ENCODE assay signal across 9 mouse cellular contexts in genomic region chr17:71127464-71128110, GRCm38 (mm10). TPM values are rescaled to one million over a fixed set of nuclear protein-coding genes. Genes with fewer than 3 reads are reported as not detected.
DNase-seq lines count a peak whose midpoint lies in the region; ATAC-seq and TF ChIP-seq lines count a peak whose summit lies in the region.
"Had no signal": no experiment of that assay in that cellular context is flagged by ENCODE, and none has a peak within 500 bp of the region (broad histone marks: within the 10 kb centered on the region; RNA-seq: fewer than 3 reads in every experiment).

No protein-coding gene starts in this region.

- H3K27me3 ChIP-seq in kidney, embryonic 16.5 days (ENCODE audit: insufficient read depth, low read length), result no peaks in the 10 kb centered on the region
- no peaks in the 10 kb centered on the region for H3K27me3 ChIP-seq in lung, postnatal 0 days (replicated peaks; ENCODE audit: insufficient read depth, low read length)
- no peaks in the 10 kb centered on the region for H3K27me3 ChIP-seq in cerebellum, adult 2 months (ENCODE audit: control insufficient read depth, insufficient read depth, low read length)

- peaks cover 59% of the 10 kb centered on the region for H3K4me1 ChIP-seq in kidney, embryonic 16.5 days (ENCODE audit: insufficient read depth, low read length)
- H3K4me1 ChIP-seq in lung, postnatal 0 days (ENCODE audit: insufficient read depth, low read depth, low read length), result peaks cover 17% of the 10 kb centered on the region; the same call in 1 of the 2 replicates
- H3K4me1 ChIP-seq in cerebellum, adult 2 months (ENCODE audit: control insufficient read depth, insufficient read depth, low read length), result no peaks in the 10 kb centered on the region; the same call in 1 of the 2 replicates

- no peak overlapping the region for H3K4me2 ChIP-seq in kidney, embryonic 16.5 days (replicated peaks; ENCODE audit: low read depth, low read length)
- H3K4me2 ChIP-seq in lung, postnatal 0 days (replicated peaks; ENCODE audit: low read depth, low read length), result no peak overlapping the region

- no peaks in the 10 kb centered on the region for H3K9me3 ChIP-seq in kidney, embryonic 16.5 days (ENCODE audit: low read length)
- no peaks in the 10 kb centered on the region for H3K9me3 ChIP-seq in lung, postnatal 0 days (ENCODE audit: low read length)

- peak; percentile 93 for TF ChIP-seq EP300 in lung, postnatal 0 days (IDR thresholded peaks at IDR 0.05)

- no peak for TF ChIP-seq CTCF in lung, postnatal 0 days (IDR thresholded peaks at IDR 0.05)
- no peak for TF ChIP-seq CTCF in cerebellum, adult 2 months (IDR thresholded peaks at IDR 0.05; ENCODE audit: borderline replicate concordance, insufficient read depth, low read depth, low read length)

- 56% methylated on average over 7 of the region's 7 CpGs for WGBS in kidney, embryonic 16.5 days
- WGBS in lung, postnatal 0 days, result 27% methylated on average over 7 of the region's 7 CpGs
- 66% methylated on average over 7 of the region's 7 CpGs for WGBS in cerebellum, adult 2 months

- no peak for ATAC-seq in kidney, embryonic 16.5 days (ENCODE audit: low FRiP score, low TSS enrichment)
- ATAC-seq in lung, postnatal 0 days, result peak; percentile 89

- H3K9ac ChIP-seq in kidney, embryonic 16.5 days (replicated peaks; ENCODE audit: low read length), result 0 out of 2 replicates have a peak overlapping the region, but pooled peaks have one; percentile 13
- no peak overlapping the region for H3K9ac ChIP-seq in lung, postnatal 0 days (replicated peaks; ENCODE audit: low read depth)

- no peak overlapping the region for H3K4me3 ChIP-seq in kidney, embryonic 16.5 days (ENCODE audit: low read length)
- H3K4me3 ChIP-seq in lung, postnatal 0 days (ENCODE audit: low read depth, low read length), result no peak overlapping the region
- no peak overlapping the region for H3K4me3 ChIP-seq in cerebellum, adult 2 months (replicated peaks; ENCODE audit: insufficient read depth, low read depth, low read length)

- no peak for TF ChIP-seq POLR2A in cerebellum, adult 2 months (IDR thresholded peaks at IDR 0.05; ENCODE audit: borderline replicate concordance, insufficient read depth, low read length)

- DNase-seq in adrenal gland, postnatal 10 days, result peak; percentile 11
- no peak for DNase-seq in adrenal gland, adult 2 months
- peak; percentile 53 for DNase-seq in gastrocnemius, postnatal 25 days
- DNase-seq in lung, postnatal 0 days (ENCODE audit: low spot score), result peak; percentile 88
- no peak for DNase-seq in cerebellum, adult 2 months
- DNase-seq in ovary, postnatal 10 days (ENCODE audit: low spot score), result no peak
- DNase-seq in testis, postnatal 10 days (ENCODE audit: low spot score), result no peak
- DNase-seq: cerebellum, postnatal 36 days had no signal

- no peaks in the 10 kb centered on the region for H3K36me3 ChIP-seq in kidney, embryonic 16.5 days (ENCODE audit: insufficient read depth, low read length)
- H3K36me3 ChIP-seq in lung, postnatal 0 days (ENCODE audit: insufficient read depth, low read length), result no peaks in the 10 kb centered on the region

- H3K27ac ChIP-seq in kidney, embryonic 16.5 days (ENCODE audit: low read length), result peak overlapping the region; percentile 89
- H3K27ac ChIP-seq in lung, postnatal 0 days (ENCODE audit: low read length), result peak overlapping the region; percentile 64
- H3K27ac ChIP-seq in cerebellum, adult 2 months (ENCODE audit: insufficient read depth, low read length), result no peak overlapping the region

RNA-seq across cellular contexts. Expression of gene Lpin2, which starts 54.8 kb away (rescaled TPM):
- total RNA-seq in adrenal gland, postnatal 10 days (2021), result 10 to 100 TPM; 39.2 to 42.3 TPM
- total RNA-seq in adrenal gland, adult 2 months (2021), result 10 to 100 TPM; 38.1 to 43.0 TPM
- 7.0 and 8.2 TPM in 2 replicates for polyA plus RNA-seq in adrenal gland, adult 2 months (2012; rRNA removed)
- total RNA-seq in gastrocnemius, postnatal 25 days (2021), result 1 to 10 TPM; 4.0 to 4.9 TPM
- polyA plus RNA-seq in kidney, embryonic 16.5 days (2015; fragmentation: Nextera tagmentation; extraction: Ambion mirVana), result 65.8 and 78.4 TPM in 2 replicates
- 54.1 and 65.8 TPM in 2 replicates for polyA plus RNA-seq in lung, postnatal 0 days (2015; fragmentation: Nextera tagmentation; extraction: Ambion mirVana)
- polyA plus RNA-seq in cerebellum, adult 2 months (2012; rRNA removed), result 30.2 and 31.5 TPM in 2 replicates

Comparison
In these comparisons a context has a peak if more than half of its experiments do, and no peak if none do; other contexts are left out.
1. DNase-seq: peak in adrenal gland, postnatal 10 days (single experiment), gastrocnemius, postnatal 25 days (single experiment) and lung, postnatal 0 days (single experiment); none in adrenal gland, adult 2 months (single experiment), cerebellum, adult 2 months (0 of 2), ovary, postnatal 10 days (single experiment) and testis, postnatal 10 days (single experiment).